Mouse (Mus musculus) ES-E14 (cell line): Measurements from ENCODE around the gene Ergic3. TPM values are rescaled to one million over a fixed set of nuclear protein-coding genes. Genes with fewer than 3 reads are reported as not detected.

Experiments
- DNase-seq: peaks from one replicate; pipeline ENCODE4 v3.0.0-alpha.2; 2013; ENCODE audit warnings: low read depth, low spot score
- H3K27ac ChIP-seq: 2 replicates; pipeline ENCODE4 v1.5.1; 2012; ENCODE audit warnings: low read depth, mild to moderate bottlenecking, low read length, moderate library complexity, mixed read lengths; ENCODE audit not compliant: poor library complexity, insufficient read depth, severe bottlenecking
- H3K36me3 ChIP-seq: 2 replicates; pipeline ENCODE4 v1.6.1; 2012; ENCODE audit warnings: mild to moderate bottlenecking, low read length, moderate library complexity, mixed read lengths; ENCODE audit not compliant: control insufficient read depth, poor library complexity, insufficient read depth, severe bottlenecking
- H3K4me1 ChIP-seq, 2 experiments: fragments of 150-350 bp in 1 of 2; sonication (generic) in 1 of 2; 2 replicates each; pipeline ENCODE4 v1.6.1; 2012; ENCODE audit warnings: low read length in 2 of 2, mild to moderate bottlenecking in 1 of 2, mixed read lengths in 1 of 2; ENCODE audit not compliant: control insufficient read depth in 2 of 2, insufficient read depth in 2 of 2, poor library complexity in 1 of 2
- H3K4me3 ChIP-seq, 2 experiments: fragments of 150-350 bp in 1 of 2; sonication (generic) in 1 of 2; 2 replicates each; pipeline ENCODE4 v1.5.1; 2012; ENCODE audit warnings: low read length in 2 of 2, low read depth in 1 of 2, mild to moderate bottlenecking in 1 of 2, mixed read lengths in 1 of 2; ENCODE audit not compliant: insufficient read depth in 1 of 2, poor library complexity in 1 of 2, severe bottlenecking in 1 of 2
- H3K9ac ChIP-seq: 2 replicates; pipeline ENCODE4 v1.6.1; 2012; ENCODE audit warnings: low read depth, mild to moderate bottlenecking, low read length, mixed read lengths; ENCODE audit not compliant: poor library complexity, insufficient read depth, severe bottlenecking
- H3K9me3 ChIP-seq: fragments of 150-350 bp; sonication (generic); 2 replicates; pipeline ENCODE4 v1.6.1; 2012; ENCODE audit warnings: low read depth, mild to moderate bottlenecking, low read length; ENCODE audit not compliant: control insufficient read depth, insufficient read depth
- CHD2 ChIP-seq: IDR thresholded peaks from 2 replicates; pipeline ENCODE4 v1.6.1; 2014; ENCODE audit warnings: mild to moderate bottlenecking, low read depth, low read length, inconsistent platforms
- HCFC1 ChIP-seq: IDR thresholded peaks from 2 replicates; pipeline ENCODE4 v1.6.1; 2012; ENCODE audit warnings: low read length, inconsistent platforms, borderline replicate concordance; ENCODE audit not compliant: insufficient read depth
- MAFK ChIP-seq: IDR thresholded peaks from 2 replicates; pipeline ENCODE4 v1.6.1; 2014; ENCODE audit warnings: mild to moderate bottlenecking, low read depth, low read length, inconsistent platforms; ENCODE audit not compliant: insufficient read depth
- ZC3H11A ChIP-seq: IDR thresholded peaks from 2 replicates; pipeline ENCODE4 v1.6.1; 2012; ENCODE audit warnings: low read depth, mild to moderate bottlenecking, inconsistent platforms, low read length, borderline replicate concordance
- ZNF384 ChIP-seq: IDR thresholded peaks from 2 replicates; pipeline ENCODE4 v1.6.1; 2012; ENCODE audit warnings: low read depth, low read length, inconsistent platforms
- in situ Hi-C, 2 experiments: fragments of 600-800 bp; cut with MboI; formaldehyde crosslinking; loops; one replicate each; pipeline ENCODE4 v1.15.1; 2025; ENCODE audit warnings: low sequenced_read_pairs in 2 of 2, inconsistent platforms in 1 of 2; ENCODE audit not compliant: unreplicated experiment in 2 of 2
- total RNA-seq: library from RNA; depleted of rRNA; stranded (reverse); fragments of 300-350 nt; gene quantifications from 2 replicates; pipeline ENCODE4 v1.2.3, GENCODE M21; 2012; rRNA removed

The Ergic3 gene
- total RNA-seq: 134 and 213 TPM in 2 replicates

DNA sequence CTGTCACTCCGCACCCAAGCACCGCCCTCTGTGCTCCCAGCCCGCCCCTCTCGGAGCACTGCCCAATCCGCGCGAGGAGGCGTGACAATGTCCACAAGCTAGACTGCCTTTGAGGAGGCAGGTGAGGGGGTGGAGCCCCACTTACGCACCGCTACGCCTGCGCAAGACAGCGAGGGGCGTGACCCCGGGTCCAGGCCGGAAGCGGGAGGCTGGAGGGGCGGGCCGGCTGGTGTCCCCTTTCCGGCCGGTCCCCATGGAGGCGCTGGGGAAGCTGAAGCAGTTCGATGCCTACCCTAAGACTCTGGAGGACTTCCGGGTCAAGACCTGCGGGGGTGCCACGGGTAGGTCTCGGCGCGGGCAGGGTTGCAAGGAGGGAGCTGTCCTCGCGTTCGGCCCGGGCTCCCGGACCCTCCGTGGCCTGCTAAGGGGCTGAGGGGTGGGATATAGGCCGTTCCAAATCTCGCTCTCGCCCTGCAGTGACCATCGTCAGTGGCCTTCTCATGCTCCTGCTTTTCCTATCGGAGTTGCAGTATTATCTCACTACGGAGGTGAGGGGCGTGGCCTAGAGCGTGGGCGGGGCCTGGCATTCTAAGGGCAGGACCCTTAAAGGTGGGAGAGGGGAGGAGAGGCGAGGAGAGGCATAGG, at the start of gene Ergic3, which contains the start of gene 6430550D23Rik:
Gene Ergic3 (plus strand): TSS at position 158 of the 645 bp plus-strand sequence.
Gene 6430550D23Rik (minus strand): TSS at position 90 of the 645 bp plus-strand sequence.
- H3K9ac ChIP-seq: peak within 1 kb of the TSS; percentile 91
- in situ Hi-C loops: no loop called here

DNA sequence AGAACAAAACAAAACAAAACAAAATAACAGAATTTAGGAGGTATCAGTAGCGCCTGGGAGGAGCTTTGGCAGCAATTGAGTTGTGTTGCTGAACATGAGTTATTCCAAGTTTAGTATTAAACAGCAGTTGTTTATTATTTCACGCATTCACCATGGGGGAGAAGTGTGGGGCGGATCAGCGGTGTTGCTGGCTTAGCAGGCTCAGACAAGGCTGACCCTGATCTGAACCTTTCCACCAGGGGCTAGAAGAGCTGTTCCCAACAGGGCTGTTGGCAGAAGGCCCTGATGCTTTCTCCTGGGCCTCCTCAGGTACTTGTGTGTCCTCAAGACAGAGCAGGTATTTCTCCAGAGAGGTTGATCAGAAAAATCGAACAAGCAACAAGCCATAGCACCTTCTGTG, 47.9 kb upstream of the Ergic3 start:
- TF ChIP-seq ZNF384 (no peak), MAFK (no peak), ZC3H11A (no peak), CHD2 (no peak), HCFC1 (no peak)
- DNase-seq: no peak
- H3K9me3 ChIP-seq: no peaks in the 10 kb centered on the region
- H3K27ac ChIP-seq: no peak overlapping the region
- H3K9ac ChIP-seq: no peak overlapping the region
- no peak overlapping the region for H3K4me3 ChIP-seq
- peaks cover 14% of the 10 kb centered on the region; the same call in 1 of the 2 replicates for H3K36me3 ChIP-seq
- H3K4me1 ChIP-seq: peaks cover 0 to 2% of the 10 kb centered on the region in 2 experiments; a peak in 2 of 4 replicates
- in situ Hi-C loops: no loop called here

More for the DNA sequence above, at the start of gene Ergic3, which contains the start of gene 6430550D23Rik:
- Histone ChIP-seq H3K4me3 (peak within 1 kb of the TSS; percentile 88 to 91), H3K9me3 (no peaks in the 10 kb centered on the region), H3K36me3 (peaks cover 22% of the 10 kb centered on the region), H3K4me1 (peaks cover 0 to 5% of the 10 kb centered on the region in 2 experiments; a peak in 2 of 4 replicates), H3K27ac (peak within 1 kb of the TSS; percentile 63; the same call in 1 of the 2 replicates)
- DNase-seq: peak; percentile 98
- TF ChIP-seq ZC3H11A: no peak
- peak; percentile 73 for TF ChIP-seq HCFC1

DNA sequence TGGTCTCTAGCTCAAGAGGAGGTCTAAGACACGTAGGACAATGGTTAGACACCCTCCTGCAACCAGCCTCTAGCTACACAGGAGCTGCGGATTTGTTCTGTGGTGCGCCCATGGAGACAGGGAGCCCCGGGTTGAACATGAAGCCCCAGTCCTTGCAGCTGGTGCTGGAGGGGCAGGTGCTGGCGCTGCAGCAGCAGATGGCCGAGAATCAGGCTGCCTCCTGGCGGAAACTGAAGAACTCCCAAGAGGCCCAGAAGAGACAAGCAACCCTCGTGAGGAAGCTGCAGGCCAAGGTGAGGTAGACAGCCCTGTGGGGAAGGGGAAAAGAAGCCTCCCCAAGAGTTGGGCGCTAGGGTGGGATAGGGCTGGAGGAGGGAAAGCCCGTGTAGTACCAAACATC, 46.0 kb upstream of the Ergic3 start:
- H3K27ac ChIP-seq: no peak overlapping the region
- no peak overlapping the region for H3K9ac ChIP-seq
- H3K36me3 ChIP-seq: peaks cover 18% of the 10 kb centered on the region; the same call in 1 of the 2 replicates
- TF ChIP-seq HCFC1 (no peak), ZC3H11A (no peak), MAFK (no peak), ZNF384 (no peak), CHD2 (no peak)
- no peak overlapping the region for H3K4me3 ChIP-seq
- in situ Hi-C loops: no loop called here
- DNase-seq: no peak
- H3K4me1 ChIP-seq: peaks cover 0 to 2% of the 10 kb centered on the region in 2 experiments; a peak in 2 of 4 replicates
- no peaks in the 10 kb centered on the region for H3K9me3 ChIP-seq

DNA sequence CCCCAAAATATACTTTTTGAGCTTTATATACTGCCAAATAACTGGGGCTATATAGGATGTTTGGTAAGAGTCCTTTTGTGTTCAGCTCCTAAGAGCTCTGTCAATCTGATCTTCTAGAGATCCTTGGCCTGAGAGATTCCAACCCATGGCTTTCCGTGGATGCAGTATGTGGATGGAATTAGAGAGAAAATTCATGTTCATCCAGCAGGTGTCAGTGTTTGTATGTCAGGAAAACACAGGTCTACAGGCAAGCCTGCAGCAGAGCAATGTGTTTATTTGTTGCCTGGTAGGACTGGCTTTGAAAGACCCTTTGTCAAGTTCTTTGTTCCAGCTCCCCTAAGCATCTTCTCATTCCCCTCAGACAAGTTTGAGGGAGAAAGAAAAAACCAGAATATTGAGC, 44.9 kb upstream of the Ergic3 start:
- H3K4me1 ChIP-seq: no peaks in the 10 kb centered on the region; a peak in 1 of 4 replicates
- TF ChIP-seq ZNF384 (no peak), HCFC1 (no peak), ZC3H11A (no peak), CHD2 (no peak), MAFK (no peak)
- DNase-seq: no peak
- no peaks in the 10 kb centered on the region for H3K9me3 ChIP-seq
- no peak overlapping the region for H3K4me3 ChIP-seq
- no peak overlapping the region for H3K27ac ChIP-seq
- no peak overlapping the region for H3K9ac ChIP-seq
- peaks cover 24% of the 10 kb centered on the region; the same call in 1 of the 2 replicates for H3K36me3 ChIP-seq
- in situ Hi-C loops: no loop called here

DNA sequence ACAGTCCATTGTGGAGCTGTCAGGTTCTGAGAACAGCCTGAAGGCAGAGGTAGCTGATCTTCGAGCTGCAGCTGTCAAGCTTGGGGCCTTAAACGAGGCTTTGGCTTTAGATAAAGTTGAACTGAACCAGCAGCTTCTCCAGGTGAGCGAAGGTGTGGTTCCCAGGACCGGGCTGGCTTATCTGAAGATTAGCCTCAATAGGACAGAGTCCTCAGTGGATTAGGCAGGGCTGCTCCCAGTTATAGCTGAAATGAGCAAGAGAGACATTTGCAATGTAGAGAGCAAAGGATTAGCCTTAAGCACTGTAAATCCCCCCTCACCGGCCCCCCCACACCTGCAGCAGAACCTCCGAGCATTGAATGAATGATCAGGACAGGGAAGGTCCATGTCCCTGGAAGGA, 34.5 kb upstream of the Ergic3 start:
- Histone ChIP-seq H3K27ac (no peak overlapping the region), H3K9ac (no peak overlapping the region), H3K4me3 (no peak overlapping the region), H3K36me3 (peaks cover 36% of the 10 kb centered on the region), H3K9me3 (no peaks in the 10 kb centered on the region), H3K4me1 (no peaks in the 10 kb centered on the region)
- no peak for DNase-seq
- in situ Hi-C loops: no loop called here
- no peak for TF ChIP-seq CHD2
- TF ChIP-seq ZNF384: no peak
- no peak for TF ChIP-seq HCFC1
- no peak for TF ChIP-seq ZC3H11A
- TF ChIP-seq MAFK: no peak
